Mouse (Mus musculus) myocyte (in vitro differentiated cells): ENCODE measurements around the gene Iqsec2.

ENCODE experiments used
- CEBPB ChIP-seq: IDR thresholded peaks from 2 replicates; pipeline ENCODE4 v1.6.1; 2011; ENCODE audit warnings: mild to moderate bottlenecking, moderate library complexity; ENCODE audit not compliant: poor library complexity, insufficient read depth, severe bottlenecking
- E2F4 ChIP-seq: IDR thresholded peaks from one replicate; pipeline ENCODE4 v1.6.1; 2011; ENCODE audit warnings: mild to moderate bottlenecking, control low read depth, moderate library complexity; ENCODE audit not compliant: insufficient read depth
- MAX ChIP-seq: IDR thresholded peaks from one replicate; pipeline ENCODE4 v1.6.1; 2011; ENCODE audit warnings: low read depth, mild to moderate bottlenecking, control low read depth
- POLR2A ChIP-seq: IDR thresholded peaks from one replicate; pipeline ENCODE4 v1.6.1; 2011; ENCODE audit warnings: low read depth, mild to moderate bottlenecking, control low read depth, moderate library complexity; ENCODE audit not compliant: insufficient read length
- POLR2AphosphoS2 ChIP-seq: IDR thresholded peaks from one replicate; pipeline ENCODE4 v1.6.1; 2011; ENCODE audit warnings: low read depth, control low read depth; ENCODE audit not compliant: insufficient read length
- REST ChIP-seq: IDR thresholded peaks from one replicate; pipeline ENCODE4 v1.6.1; 2011; ENCODE audit warnings: mild to moderate bottlenecking, control low read depth, moderate library complexity; ENCODE audit not compliant: insufficient read depth, insufficient read length
- TCF12 ChIP-seq: IDR thresholded peaks from one replicate; pipeline ENCODE4 v1.6.1; 2011; ENCODE audit warnings: mild to moderate bottlenecking, control low read depth; ENCODE audit not compliant: poor library complexity, insufficient read depth, severe bottlenecking
- TCF3 ChIP-seq: IDR thresholded peaks from one replicate; pipeline ENCODE4 v1.6.1; 2011; ENCODE audit warnings: low read depth, control low read depth; ENCODE audit not compliant: insufficient read length
- USF1 ChIP-seq: IDR thresholded peaks from one replicate; pipeline ENCODE4 v1.6.1; 2011; ENCODE audit warnings: low read depth, mild to moderate bottlenecking, control low read depth, moderate library complexity

DNA sequence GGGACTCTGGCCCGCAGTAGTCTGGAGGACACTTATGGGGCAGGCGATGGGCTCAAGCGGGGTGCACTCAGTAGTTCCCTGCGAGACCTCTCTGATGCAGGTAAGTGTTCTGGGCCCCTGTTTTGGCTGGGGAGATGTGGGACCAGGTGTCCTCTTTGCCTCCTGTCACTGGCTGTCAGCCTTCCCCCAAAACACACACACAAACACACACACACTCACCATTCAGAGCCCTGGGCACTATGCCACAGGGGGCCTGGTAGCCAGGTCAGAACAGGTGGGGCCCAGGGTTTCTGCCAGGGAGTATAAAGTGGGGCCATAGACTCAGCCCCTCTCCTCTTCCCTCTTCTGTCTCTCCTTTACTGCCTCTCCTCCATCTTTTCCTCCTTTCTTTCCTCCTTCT, 77.7 kb downstream of the Iqsec2 start:
- TF ChIP-seq POLR2A (no peak), USF1 (no peak), TCF3 (no peak), CEBPB (no peak), POLR2AphosphoS2 (no peak), MAX (no peak), REST (no peak), TCF12 (no peak), E2F4 (no peak)
